Mouse (Mus musculus): ENCODE results near the gene Arl10. TPM values are rescaled to one million over a fixed set of nuclear protein-coding genes. Genes with fewer than 3 reads are reported as not detected.
"Not testable (repeated sequence)": the region's sequence is repeated elsewhere in the genome, so short reads cannot be mapped to it uniquely, and the experiment has no call there.

The Arl10 gene
- polyA plus RNA-seq, 1 experiment: not detected

DNA sequence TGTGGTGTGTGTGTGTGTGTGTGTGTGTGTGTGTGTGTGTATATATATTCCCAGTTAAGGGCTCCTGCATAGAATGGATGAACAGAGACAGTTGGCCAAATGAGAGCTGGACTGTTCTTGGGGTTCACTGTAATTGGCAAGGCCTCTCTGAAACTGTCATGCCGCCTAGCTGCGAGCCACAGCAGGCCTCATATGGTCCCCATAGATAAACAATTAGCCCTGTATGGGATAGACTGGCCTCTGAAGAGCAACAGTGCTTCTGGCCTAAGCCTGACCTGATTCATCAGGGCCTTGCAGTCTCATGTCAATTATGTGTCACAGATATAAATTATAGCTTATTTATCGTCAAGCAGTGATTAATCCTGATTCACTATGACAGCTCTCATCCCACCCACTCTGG is 33.2 kb downstream of the Arl10 start:
- peaks cover 54% of the 10 kb centered on the region for H3K36me3 ChIP-seq (ENCODE audit: control insufficient read depth)
- peak overlapping the region; percentile 92 for H3K4me3 ChIP-seq (replicated peaks)
- peaks cover 54% of the 10 kb centered on the region for H3K4me1 ChIP-seq (ENCODE audit: control insufficient read depth)
- no peaks in the 10 kb centered on the region for H3K9me3 ChIP-seq (ENCODE audit: control insufficient read depth, low read length)
- peak; percentile 57; the same call in 2 of the 3 replicates for TF ChIP-seq TAL1 (IDR thresholded peaks at IDR 0.05; ENCODE audit: low read length)
- TF ChIP-seq GATA1 (IDR thresholded peaks at IDR 0.05; ENCODE audit: low read length): peak; percentile 58
- no peaks in the 10 kb centered on the region for H3K27me3 ChIP-seq (ENCODE audit: control insufficient read depth)

DNA sequence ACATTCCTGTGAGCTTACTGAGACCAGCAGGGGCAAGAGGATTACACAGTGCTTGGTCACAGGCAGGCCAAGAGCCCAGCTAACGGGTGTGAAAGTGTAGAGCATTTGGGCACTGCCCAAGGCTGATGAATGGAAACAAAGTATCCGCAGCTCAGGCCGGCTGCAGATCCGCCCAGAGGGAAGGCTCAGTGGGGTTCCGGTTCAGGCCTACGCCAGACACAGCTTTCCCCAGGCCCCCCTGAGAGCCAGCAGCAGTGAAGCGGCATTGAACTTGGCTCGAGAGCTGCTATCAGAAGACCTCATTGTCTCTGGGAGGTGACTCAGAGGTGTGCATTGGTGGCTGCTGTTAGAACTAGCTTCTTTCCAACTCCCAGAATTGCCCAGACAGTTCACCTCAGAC is 33.9 kb downstream of the Arl10 start:
- H3K4me3 ChIP-seq (replicated peaks): peak overlapping the region; percentile 92
- no peaks in the 10 kb centered on the region for H3K9me3 ChIP-seq (ENCODE audit: control insufficient read depth, low read length)
- TF ChIP-seq TAL1 (IDR thresholded peaks at IDR 0.05; ENCODE audit: low read length): no peak
- TF ChIP-seq GATA1 (IDR thresholded peaks at IDR 0.05; ENCODE audit: low read length): no peak
- H3K4me1 ChIP-seq (ENCODE audit: control insufficient read depth): peaks cover 54% of the 10 kb centered on the region
- H3K36me3 ChIP-seq (ENCODE audit: control insufficient read depth): peaks cover 47% of the 10 kb centered on the region
- no peaks in the 10 kb centered on the region for H3K27me3 ChIP-seq (ENCODE audit: control insufficient read depth)

GRCm38 (mm10) chr13:54609301-54609700 is 34.5 kb downstream of the Arl10 start:
- Histone ChIP-seq H3K9me3 (ENCODE audit: control insufficient read depth, low read length) (no peaks in the 10 kb centered on the region), H3K4me1 (ENCODE audit: control insufficient read depth) (peaks cover 54% of the 10 kb centered on the region), H3K4me3 (replicated peaks) (peak overlapping the region; percentile 92), H3K36me3 (ENCODE audit: control insufficient read depth) (peaks cover 41% of the 10 kb centered on the region), H3K27me3 (ENCODE audit: control insufficient read depth) (no peaks in the 10 kb centered on the region)
- TF ChIP-seq TAL1 (IDR thresholded peaks at IDR 0.05; ENCODE audit: low read length) (no peak), GATA1 (IDR thresholded peaks at IDR 0.05; ENCODE audit: low read length) (no peak)

GRCm38 (mm10) chr13:54610613-54610971 is 35.8 kb downstream of the Arl10 start:
- TF ChIP-seq GATA1 (IDR thresholded peaks at IDR 0.05; ENCODE audit: low read length): no peak
- TF ChIP-seq TAL1 (IDR thresholded peaks at IDR 0.05; ENCODE audit: low read length): no peak
- H3K4me1 ChIP-seq (ENCODE audit: control insufficient read depth): peaks cover 54% of the 10 kb centered on the region

DNA sequence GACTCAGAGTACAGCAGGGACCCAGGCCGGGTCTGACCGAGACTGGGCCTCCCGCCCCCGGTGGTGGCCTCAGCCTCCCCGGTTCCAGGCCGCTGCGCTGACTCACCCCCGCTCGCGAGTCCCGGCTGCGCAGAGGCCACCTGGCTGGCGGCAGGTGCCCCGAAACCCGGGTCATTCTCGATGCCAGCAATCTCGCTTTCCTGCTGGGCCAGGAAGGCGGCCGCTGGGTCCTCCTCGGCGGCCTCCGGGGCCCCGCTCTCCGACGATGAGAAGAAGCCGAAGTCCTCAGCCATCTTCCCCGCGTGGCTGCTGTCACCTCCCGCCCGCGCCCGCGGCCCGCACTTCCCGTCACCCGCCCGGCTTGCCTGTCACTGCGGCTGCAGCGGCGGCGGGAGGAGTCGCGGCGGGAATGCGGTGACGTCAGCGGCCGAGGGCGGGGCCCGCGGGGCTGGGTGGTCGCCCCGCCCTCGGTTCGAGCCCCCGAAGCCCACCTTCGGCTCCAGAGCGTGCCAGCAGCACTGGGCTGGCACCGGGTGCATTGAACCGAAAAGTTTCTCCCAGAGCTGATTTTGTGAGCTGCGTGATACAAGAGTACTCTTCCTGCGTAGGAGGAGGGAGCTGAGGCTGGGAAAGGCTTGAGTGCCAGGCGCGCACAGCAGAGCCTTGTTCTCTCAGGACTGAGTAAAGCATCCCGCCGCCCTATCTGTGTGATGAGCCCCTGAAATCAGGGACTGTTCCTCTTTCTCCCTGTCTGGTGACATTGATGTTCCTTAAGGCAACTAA is 36.3 kb downstream of the Arl10 start, which contains the start of gene Cltb:
Gene Cltb (minus strand): TSS at position 373 of the 783 bp plus-strand sequence.
- H3K9me3 ChIP-seq (ENCODE audit: control insufficient read depth, low read length): no peaks in the 10 kb centered on the region
- H3K27me3 ChIP-seq (ENCODE audit: control insufficient read depth): no peaks in the 10 kb centered on the region
- H3K36me3 ChIP-seq (ENCODE audit: control insufficient read depth): peaks cover 22% of the 10 kb centered on the region
- TF ChIP-seq TAL1 (IDR thresholded peaks at IDR 0.05; ENCODE audit: low read length): no peak
- TF ChIP-seq GATA1 (IDR thresholded peaks at IDR 0.05; ENCODE audit: low read length): no peak
- H3K4me3 ChIP-seq (replicated peaks): peak within 1 kb of the TSS; percentile 92
- H3K4me1 ChIP-seq (ENCODE audit: control insufficient read depth): peaks cover 54% of the 10 kb centered on the region

More at GRCm38 (mm10) chr13:54610613-54610971, 35.8 kb downstream of the Arl10 start:
- H3K4me3 ChIP-seq (replicated peaks): peak overlapping the region; percentile 92
- H3K27me3 ChIP-seq (ENCODE audit: control insufficient read depth): no peaks in the 10 kb centered on the region
- no peaks in the 10 kb centered on the region for H3K9me3 ChIP-seq (ENCODE audit: control insufficient read depth, low read length)
- H3K36me3 ChIP-seq (ENCODE audit: control insufficient read depth): peaks cover 28% of the 10 kb centered on the region

- not testable (repeated sequence) for H3K4me3 ChIP-seq (replicated peaks); H3K9me3 ChIP-seq (ENCODE audit: control insufficient read depth, low read length); H3K27me3 ChIP-seq (ENCODE audit: control insufficient read depth)
- Histone ChIP-seq H3K36me3 (ENCODE audit: control insufficient read depth) (peaks cover 11% of the 10 kb centered on the region), H3K4me1 (ENCODE audit: control insufficient read depth) (peaks cover 36% of the 10 kb centered on the region)
Measured at GRCm38 (mm10) chr13:54613141-54613540, 38.3 kb downstream of the Arl10 start.

- no peak for TF ChIP-seq GATA1 (IDR thresholded peaks at IDR 0.05; ENCODE audit: low read length)
- TF ChIP-seq TAL1 (IDR thresholded peaks at IDR 0.05; ENCODE audit: low read length): no peak
- Histone ChIP-seq H3K4me3 (replicated peaks) (no peak overlapping the region), H3K27me3 (ENCODE audit: control insufficient read depth) (peaks cover 14% of the 10 kb centered on the region), H3K4me1 (ENCODE audit: control insufficient read depth) (peaks cover 12% of the 10 kb centered on the region), H3K36me3 (ENCODE audit: control insufficient read depth) (no peaks in the 10 kb centered on the region), H3K9me3 (ENCODE audit: control insufficient read depth, low read length) (no peaks in the 10 kb centered on the region)
Measured at GRCm38 (mm10) chr13:54616307-54616706, 41.5 kb downstream of the Arl10 start.

GRCm38 (mm10) chr13:54616998-54617397 is 42.2 kb downstream of the Arl10 start:
- no peaks in the 10 kb centered on the region for H3K9me3 ChIP-seq (ENCODE audit: control insufficient read depth, low read length)
- H3K27me3 ChIP-seq (ENCODE audit: control insufficient read depth): peaks cover 14% of the 10 kb centered on the region
- TF ChIP-seq GATA1 (IDR thresholded peaks at IDR 0.05; ENCODE audit: low read length): no peak
- TF ChIP-seq TAL1 (IDR thresholded peaks at IDR 0.05; ENCODE audit: low read length): no peak
- H3K4me1 ChIP-seq (ENCODE audit: control insufficient read depth): peaks cover 10% of the 10 kb centered on the region
- H3K36me3 ChIP-seq (ENCODE audit: control insufficient read depth): no peaks in the 10 kb centered on the region
- H3K4me3 ChIP-seq (replicated peaks): no peak overlapping the region

DNA sequence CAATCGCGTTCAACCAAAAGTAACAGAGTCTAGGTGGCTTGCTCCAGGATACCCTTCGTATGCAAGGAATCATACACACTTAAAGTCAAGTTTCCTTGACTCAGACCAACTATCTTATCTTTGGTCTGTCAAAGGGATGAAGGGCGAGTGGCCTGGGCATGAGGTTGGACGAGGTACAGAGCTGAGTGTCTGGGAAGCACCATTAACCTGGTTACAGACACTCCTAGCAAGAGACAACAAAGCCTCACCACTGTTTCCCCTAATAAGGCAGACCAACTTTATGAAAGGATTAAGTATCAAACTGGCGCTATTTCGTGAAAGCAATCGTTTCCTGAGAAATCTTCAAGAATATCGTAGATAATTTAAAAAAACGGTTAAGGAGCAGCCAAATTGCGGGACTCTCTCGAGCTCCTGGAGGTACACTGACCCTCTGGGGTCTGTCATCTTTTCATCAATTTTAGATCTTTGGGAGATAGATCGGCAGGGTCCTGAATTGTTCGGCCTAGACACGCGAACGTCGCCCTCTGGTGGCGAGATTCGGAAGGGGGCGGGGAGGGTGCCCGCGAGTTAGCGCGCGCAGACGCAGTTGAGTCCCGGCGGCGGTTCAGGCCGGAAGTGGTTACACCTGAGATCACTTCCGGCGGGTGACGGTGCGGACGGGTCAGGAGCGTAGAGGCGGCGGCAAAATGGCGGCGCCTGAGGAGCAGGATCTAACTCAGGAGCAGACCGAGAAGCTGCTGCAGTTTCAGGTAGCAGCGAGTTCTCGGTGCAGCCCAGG is 46.5 kb downstream of the Arl10 start, which contains the start of gene Faf2:
Gene Faf2 (plus strand): TSS at position 630 of the 778 bp plus-strand sequence.
- H3K9me3 ChIP-seq (ENCODE audit: control insufficient read depth, low read length): no peaks in the 10 kb centered on the region
- TF ChIP-seq TAL1 (IDR thresholded peaks at IDR 0.05; ENCODE audit: low read length) (no peak), GATA1 (IDR thresholded peaks at IDR 0.05; ENCODE audit: low read length) (no peak)
- H3K4me3 ChIP-seq (replicated peaks): peak within 1 kb of the TSS; percentile 79
- H3K36me3 ChIP-seq (ENCODE audit: control insufficient read depth): peaks cover 12% of the 10 kb centered on the region
- H3K4me1 ChIP-seq (ENCODE audit: control insufficient read depth): peaks cover 31% of the 10 kb centered on the region
- H3K27me3 ChIP-seq (ENCODE audit: control insufficient read depth): peaks cover 14% of the 10 kb centered on the region

All from erythroblast, embryonic 14.5 days (primary cell).